Mouse (Mus musculus) T-helper 17 cell (primary cell): ENCODE results near the gene Lamb2.

ENCODE experiments used
- in situ Hi-C, 2 experiments: fragments of 300-600 bp; cut with MboI, MseI; formaldehyde crosslinking; loops; 1 replicate in 1 of 2; 2 replicates in 1 of 2; pipeline ENCODE4 v1.15.1; 2025; ENCODE audit warnings: high pct_unique_total_duplicates in 2 of 2

Lamb2 gene

DNA sequence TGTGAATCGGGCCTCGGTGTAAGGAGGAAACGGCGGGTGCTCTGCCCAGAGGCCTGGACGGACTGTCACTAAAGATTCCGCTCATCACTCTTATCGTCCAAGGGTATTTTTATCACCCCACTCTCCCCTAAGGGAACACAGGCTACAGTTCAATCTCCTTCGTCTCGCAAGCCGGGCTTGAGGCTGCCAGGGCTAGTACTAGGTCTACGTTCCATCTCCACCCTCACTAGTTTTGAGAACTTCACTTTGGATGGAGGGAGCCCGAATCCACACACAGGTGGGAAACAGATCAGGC lies 11.7 kb downstream of the Lamb2 start:
- in situ Hi-C loops: no loop called here

DNA sequence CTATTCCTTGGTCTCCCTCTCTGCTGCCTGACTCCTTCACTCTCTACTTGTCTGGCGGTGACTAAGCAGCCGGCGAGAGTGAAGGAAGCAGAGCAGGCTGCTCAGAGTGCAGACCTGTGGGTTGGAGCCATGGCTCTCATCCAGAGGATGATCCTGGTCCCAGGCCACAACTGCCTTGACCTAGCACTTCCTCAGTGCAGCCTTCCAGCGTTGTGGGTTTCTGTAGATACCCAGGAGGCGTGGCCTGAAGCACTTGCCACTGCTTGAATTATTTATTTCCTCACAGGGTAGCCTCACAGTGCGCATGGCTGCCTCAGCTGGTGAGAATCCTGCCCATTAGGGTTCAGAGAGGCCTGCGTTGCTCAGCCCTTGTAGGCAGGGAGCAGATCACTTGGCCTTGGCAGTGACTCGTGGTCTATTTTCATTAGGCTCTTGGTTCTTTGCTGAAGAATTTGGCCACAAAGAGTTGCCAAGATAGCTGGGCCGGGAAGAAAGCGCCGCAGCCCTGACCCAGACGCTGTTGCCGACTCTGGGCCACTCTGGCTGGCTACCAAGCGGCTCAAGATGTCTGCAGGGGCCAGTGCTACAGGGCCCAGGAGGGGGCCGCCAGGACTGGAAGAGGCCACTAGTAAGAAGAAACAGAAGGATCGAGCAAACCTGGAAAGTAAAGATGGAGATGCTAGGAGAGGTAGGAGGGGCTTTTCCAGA lies 12.7 kb downstream of the Lamb2 start:
- in situ Hi-C loops: no loop called here

DNA sequence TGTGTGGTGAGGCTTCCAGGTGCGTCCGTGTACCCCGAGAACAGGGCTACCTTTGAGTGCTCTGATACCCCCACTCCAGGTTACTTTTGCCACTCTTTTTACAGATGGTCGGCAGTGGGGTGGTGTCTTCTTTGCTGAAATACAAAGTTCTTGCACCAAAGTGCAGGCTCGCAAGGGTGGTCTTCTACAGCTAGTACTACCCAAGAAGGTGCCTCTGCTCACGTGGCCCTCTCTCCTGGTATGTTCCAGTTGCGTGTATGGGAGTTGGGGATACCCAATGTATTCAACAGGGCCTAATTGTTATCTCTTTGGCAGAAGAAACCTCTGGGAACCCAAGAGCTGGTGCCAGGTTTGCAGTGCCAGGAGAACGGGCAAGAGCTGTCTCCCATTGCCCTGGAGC lies 13.7 kb downstream of the Lamb2 start:
- in situ Hi-C loops: no loop called here

DNA sequence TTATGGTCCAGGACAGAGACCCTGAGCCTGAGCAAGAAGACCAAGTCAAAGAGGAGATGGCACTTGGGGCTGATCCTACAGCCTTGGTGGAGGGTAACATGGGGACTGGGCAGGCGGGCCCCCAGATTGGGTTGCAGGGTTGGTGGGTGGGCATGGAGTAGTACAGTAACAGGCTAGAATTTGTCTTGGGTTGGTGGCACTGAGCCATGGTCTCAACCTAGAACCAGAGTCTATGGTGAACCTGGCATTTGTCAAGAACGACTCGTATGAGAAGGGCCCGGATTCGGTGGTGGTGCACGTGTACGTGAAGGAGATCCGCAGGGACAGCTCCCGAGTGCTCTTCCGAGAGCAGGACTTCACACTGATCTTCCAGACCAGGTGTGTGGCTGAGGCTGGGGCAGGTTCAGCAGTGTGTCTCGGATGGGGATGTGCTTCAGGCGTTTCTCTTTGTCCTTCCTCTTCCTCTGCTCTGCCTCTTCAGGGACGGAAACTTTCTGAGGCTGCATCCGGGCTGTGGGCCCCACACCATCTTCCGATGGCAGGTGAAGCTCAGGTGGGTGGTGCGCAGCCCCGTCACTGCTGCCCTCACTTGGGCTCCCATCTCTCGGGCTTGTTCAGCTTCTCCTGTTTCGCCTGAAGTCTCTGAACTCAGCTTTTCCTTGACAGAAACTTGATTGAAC lies 14.8 kb downstream of the Lamb2 start:
- in situ Hi-C loops: no loop called here

DNA sequence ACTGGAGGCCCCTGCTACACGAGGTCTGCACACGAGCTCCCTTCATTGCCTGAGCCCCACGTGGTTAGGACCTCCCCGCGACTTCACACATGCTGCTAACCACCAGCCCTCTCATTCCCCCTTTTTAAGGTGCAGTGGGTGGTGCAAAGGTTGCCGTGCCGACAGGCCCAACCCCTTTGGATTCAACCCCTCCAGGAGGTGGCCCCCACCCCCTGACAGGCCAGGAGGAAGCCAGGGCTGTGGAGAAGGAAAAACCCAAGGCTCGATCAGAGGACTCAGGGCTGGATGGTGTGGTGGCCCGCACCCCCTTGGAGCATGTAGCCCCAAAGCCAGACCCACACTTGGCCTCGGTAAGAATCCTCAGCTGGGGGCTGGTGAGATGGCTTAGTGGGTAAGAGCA lies 15.4 kb downstream of the Lamb2 start:
- in situ Hi-C loops: no loop called here

DNA sequence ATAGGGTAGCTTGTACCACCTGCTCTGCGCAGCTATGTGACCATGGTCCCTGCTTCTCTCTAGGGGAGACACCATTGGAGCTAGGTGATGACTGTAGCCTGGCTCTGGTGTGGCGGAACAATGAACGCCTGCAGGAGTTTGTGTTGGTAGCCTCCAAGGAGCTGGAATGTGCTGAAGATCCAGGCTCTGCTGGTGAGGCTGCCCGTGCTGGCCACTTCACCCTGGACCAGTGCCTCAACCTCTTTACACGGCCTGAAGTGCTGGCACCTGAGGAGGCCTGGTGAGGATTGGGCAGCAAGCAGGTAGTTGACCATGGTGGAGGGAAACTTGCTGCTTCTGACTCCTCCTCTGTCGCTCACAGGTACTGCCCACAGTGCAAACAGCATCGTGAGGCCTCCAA lies 19.7 kb downstream of the Lamb2 start:
- in situ Hi-C loops: no loop called here

DNA sequence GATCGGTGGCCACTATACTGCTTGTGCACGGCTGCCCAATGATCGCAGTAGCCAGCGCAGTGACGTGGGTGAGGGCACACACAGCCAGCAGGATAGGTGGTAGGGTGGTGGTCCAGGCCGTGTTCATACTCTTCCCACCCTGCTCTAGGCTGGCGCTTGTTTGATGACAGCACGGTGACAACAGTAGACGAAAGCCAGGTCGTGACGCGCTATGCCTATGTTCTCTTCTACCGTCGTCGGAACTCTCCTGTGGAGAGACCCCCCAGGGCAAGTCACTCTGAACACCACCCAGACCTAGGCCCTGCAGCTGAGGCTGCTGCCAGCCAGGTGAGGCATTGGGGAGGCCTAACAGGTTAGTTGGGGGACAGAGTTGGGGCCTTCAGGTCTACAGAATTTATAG lies 20.4 kb downstream of the Lamb2 start:
- in situ Hi-C loops: no loop called here

DNA sequence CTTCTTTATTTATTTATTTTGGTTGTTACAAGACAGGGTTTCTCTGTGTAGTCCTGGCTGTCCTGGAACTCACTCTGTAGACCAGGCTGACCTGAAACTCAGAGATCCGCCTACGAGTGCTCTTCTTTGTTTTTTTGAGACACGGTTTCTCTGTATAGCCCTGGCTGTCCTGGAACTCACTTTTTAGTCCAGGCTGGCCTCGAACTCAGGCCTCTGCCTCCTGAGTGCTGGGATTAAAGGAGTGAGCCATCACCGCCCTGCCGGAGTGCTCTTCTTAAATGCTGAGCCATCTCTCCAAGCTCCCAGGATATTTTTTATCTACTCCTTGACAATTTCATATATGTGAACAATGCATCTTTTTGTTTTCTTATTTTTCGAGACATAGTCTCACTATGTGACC lies 27.4 kb downstream of the Lamb2 start:
- in situ Hi-C loops: no loop called here

DNA sequence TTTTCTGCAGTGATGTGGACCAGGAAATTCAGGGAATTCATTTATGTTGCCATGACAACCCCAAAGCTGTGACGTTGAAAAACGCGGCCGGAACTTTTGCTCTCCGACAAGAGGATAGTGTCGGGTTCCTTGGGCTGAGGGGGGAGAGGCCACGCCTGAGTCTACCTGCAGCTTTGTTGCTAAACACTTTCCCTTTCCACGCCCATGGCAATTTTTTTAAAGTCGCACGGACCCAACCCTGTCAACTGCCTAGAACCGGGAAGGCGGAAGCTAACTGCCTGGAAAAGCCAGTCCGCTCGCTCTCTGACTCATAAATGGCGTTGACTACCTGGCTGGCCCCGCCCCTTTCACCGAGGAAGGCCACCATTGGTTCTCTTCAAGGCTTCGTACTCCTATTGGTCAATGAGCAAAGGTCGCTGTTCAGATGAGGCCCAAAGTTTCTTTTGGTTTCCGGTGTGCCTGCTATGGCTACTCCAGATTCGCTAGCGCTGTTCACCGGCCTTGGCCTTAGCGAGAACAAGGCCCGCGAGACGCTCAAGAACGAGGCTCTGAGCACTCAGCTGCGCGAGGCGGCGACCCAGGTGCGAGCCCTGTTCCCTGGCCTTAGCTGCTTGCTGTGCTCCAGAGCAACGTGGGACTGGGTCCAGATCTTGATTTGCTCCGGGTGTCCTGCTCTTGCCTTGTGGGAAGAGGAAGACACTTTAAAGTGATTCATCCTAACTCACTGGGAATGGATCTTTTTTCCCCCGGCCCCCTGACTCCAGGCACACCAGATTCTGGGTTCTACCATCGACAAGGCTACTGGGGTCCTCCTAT lies 28.3 kb downstream of the Lamb2 start, which contains the start of gene Qars:
Gene Qars, plus strand, starts transcription at position 88 of the 816 bp plus-strand sequence.
- in situ Hi-C loops: no loop called here

DNA sequence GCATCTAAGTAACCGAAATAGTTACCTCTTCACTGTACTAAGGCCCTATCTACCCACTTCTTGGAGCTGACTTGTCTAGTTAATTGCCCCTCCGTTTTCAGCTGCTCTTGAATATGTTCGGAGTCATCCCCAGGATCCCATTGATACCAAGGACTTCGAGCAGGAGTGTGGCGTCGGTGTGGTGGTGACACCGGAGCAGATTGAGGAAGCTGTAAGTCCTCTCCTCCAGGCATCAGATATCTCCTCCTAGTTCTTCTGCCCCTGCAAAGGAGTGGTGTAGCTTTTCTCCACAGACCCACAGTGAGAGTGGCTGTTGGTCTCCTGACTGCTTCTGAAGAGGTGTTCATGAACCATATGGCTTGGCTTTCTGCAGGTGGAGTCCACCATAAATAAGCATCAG lies 29.2 kb downstream of the Lamb2 start:
- in situ Hi-C loops: no loop called here

DNA sequence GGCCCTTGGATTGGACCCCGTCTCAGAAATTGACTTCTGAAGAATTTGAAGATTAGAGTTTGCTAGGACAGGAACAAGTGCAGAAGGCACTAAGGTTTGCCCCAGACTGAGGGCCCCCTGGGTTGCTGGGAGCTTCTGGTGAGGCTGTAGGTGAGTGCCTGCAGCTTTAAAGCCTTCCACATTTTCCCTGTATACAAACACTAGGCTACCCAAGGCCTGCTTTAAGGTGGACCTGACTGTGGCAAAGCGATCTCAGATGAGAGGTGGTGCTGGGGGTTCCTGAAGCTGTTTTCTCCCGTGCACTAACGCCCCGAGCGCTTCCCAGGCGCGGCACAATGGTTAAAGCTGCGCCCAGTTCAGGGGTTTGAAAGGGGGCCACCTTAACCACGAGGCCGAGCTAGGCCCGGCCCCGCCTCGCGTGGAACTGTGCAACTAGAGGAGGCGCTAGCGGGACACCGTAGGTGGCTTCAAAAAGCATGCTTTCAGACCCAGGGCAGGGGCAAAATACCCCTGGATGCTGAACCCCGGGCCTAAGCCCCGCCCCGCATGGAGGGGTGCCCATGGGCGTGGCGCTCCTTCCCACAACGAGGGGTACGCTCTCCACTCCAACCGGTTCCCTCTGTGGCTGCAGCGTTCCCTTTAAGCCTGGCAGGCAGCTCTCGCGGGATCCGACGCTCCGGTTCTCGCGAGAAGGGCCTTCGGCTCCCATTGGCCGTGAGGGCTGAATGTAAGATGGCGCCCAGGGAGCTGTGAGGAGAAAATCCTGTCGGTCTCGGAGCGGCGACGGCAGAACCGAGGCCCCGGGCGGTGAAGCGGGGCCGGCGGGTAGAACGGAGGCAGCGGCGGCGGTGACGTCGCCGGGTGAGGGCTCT lies 37.1 kb downstream of the Lamb2 start, which contains the start of gene Qrich1:
Gene Qrich1, plus strand, starts transcription at position 427 of the 872 bp plus-strand sequence.
- in situ Hi-C loops: loop anchor here in 1 of 2 experiments (10.0 kb wide), 1 partner anchor 538 kb away; the partner anchor contains the start of gene Trex1

DNA sequence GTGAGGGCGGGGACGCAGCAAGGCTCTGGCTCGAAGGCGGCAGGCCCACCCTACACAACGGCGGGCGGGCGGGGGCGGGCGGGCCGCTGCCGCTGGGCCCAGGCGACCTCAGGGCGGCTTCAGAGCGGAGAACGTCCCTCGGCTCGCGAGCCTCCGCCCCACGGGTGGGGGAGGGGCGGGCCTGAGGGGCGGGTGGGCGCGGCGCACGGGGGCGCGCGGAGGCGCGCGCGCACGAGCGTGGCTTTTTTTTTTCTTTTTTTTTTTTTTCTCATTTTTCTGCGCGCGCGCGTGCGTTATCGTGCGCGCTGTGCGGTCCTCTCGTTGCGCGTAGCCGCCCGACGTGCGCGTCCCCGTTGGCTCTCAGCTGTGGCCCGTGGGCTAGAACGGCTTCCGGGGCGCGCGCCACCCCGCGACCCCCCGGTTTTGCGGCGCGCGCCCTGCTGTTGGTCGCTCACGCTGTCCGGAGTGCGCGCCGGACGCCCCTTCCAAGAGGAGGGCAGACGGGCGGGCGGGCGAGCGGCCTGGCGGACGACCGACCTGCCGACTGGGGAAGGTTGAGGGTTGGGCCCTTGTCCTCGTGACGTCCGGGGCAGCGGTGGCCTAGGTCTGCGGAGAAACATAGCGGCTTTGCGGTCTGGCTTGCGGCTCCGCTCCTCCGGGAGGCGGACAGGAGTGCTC lies 37.9 kb downstream of the Lamb2 start:
- in situ Hi-C loops: loop anchor here in 1 of 2 experiments (10.0 kb wide), 1 partner anchor 537 kb away; the partner anchor contains the start of gene Trex1

DNA sequence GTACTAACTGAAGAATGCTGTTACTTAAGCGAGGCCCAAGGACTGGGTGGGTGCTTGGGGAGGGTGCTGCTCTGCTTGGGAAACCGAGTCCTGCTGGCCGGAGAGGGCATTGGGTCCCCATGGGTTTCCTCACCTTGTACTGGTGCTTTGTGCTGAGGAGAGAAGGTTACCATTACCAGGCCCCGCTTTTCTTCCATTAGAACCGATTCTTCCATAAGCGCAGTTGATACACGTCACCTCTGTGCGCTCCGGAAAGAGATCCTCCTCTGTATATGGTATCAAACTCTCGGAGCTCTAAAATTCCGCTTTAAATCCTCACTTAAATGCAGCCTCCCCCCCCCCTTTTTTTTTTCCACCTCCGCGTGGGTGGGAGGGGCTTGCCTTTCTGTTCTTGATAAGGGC lies 38.4 kb downstream of the Lamb2 start:
- in situ Hi-C loops: loop anchor here in 1 of 2 experiments (10.0 kb wide), 1 partner anchor 537 kb away; the partner anchor contains the start of gene Trex1

DNA sequence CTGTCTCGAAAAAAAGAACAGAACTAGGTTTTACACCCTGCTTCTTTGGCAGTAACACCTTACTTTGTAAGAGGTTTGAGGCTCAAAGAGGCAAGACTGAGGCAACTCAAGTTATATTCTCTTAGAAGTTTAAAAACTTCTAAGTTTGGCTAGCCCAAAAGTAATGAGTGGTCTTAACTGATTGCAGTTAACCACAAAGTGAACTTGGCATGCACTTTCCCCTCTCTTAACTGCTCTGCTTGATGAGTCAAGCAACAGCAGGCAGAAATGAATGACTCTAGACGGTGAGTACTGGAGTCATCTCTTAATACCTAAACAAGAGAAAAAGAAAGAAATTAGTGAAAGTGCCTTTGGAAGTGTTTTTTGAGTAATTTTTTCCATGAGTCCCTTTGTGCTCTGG lies 42.1 kb downstream of the Lamb2 start:
- in situ Hi-C loops: loop anchor here (10.0 kb wide), 1 partner anchor 757 kb away; no protein-coding TSS in a partner anchor

DNA sequence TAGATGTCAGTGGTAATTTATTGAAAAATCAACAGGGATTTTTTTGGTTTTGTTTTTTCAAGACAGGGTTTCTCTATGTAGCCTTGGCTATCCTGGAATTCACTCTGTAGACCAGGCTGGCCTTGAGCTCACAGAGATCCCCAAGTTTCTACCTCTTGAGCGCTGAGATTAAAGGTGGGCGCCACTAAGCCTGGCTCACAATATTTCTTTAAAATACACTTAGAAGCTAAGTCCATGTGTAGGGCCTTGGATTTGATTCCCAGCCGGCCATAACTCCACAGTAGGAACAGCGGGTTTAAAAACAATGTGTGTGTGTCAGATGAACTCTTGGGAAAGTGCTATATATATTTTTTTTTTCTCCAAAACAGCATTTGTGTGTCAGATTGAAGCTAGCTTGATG lies 43.8 kb downstream of the Lamb2 start:
- in situ Hi-C loops: loop anchor here (10.0 kb wide), 1 partner anchor 759 kb away; no protein-coding TSS in a partner anchor

DNA sequence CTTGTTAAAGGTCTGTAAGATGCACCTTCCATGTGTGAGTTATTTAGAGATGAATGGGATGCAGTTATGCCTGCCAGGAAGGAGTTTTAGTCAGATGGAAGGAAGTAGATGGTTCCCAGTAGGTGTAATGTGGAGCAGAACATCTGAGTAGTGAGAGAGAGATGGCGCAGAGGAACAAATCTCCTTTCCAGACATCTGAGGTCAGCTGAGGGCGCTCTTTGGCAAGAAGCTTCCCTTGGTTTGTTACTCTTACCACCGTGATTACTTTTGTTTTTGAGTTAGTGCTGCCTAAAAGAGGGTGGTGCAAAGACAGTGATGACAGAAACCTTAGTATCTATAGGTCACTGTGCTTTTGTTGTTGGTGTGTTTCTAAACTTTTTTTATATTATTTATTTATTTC lies 45.9 kb downstream of the Lamb2 start:
- in situ Hi-C loops: loop anchor here (10.0 to 25.0 kb wide), 2 partner anchors 761 to 1688 kb away; no protein-coding TSS in a partner anchor

DNA sequence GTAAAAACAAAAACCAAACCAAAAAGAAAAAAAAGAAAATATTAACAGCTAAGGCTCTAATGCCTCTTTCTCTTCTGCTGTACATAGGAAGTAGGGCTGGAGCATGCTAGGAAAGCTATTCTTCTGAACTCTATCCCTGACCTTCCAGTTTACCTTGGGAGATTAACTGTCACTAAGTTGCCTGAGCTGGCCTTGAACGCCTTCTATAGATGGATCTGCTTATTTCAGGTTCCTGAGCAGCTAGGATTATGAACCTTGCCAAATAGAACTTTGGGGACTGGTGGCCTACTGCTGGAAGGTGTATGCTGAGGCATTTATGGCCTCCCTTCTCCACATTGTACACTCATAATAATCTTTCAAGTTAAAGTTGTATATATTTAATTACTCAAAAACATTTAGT lies 51.4 kb downstream of the Lamb2 start:
- in situ Hi-C loops: loop anchor here in 1 of 2 experiments (25.0 kb wide), 1 partner anchor 1694 kb away; no protein-coding TSS in a partner anchor

DNA sequence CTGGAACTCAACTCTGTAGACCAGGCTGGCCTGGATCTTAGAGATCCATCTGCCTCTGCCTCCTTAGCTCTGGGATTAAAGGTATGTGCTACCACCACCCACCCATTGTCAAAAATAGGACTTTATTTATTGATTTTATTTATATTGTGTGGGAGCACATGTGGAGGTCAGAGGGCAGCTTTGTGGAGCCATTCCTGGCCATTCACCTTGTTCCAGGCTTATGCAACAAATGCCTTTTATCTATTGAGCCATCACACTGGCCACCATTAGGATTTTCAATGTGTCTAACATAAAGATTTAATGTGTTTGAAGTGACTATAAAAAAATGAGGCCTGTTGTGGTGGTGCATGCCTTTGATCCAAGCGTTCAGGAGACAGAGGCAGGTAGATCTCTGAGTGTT lies 52.0 kb downstream of the Lamb2 start:
- in situ Hi-C loops: loop anchor here in 1 of 2 experiments (25.0 kb wide), 1 partner anchor 1694 kb away; no protein-coding TSS in a partner anchor
